Mouse (Mus musculus) forebrain, embryonic 14.5 days (tissue): ENCODE results near the gene Sox5. TPM values are rescaled to one million over a fixed set of nuclear protein-coding genes. Genes with fewer than 3 reads are reported as not detected.

Source experiments
- ATAC-seq: fragments of 200-750 bp; cut with Nextera tagmentation; 2 replicates; pipeline ENCODE4 v1.8.0; 2017; ENCODE audit warnings: mild to moderate bottlenecking, moderate library complexity
- DNase-seq: peaks from one replicate; pipeline ENCODE4 v3.0.0-alpha.2; 2015; ENCODE audit warnings: low spot score
- H3K27ac ChIP-seq: fragments of 300-500 bp; sonication (generic); 2 replicates; pipeline ENCODE4 v1.5.1; 2014; ENCODE audit warnings: low read depth, mild to moderate bottlenecking, control low read depth, low read length, moderate library complexity
- H3K27me3 ChIP-seq: fragments of 300-500 bp; sonication (generic); replicated peaks from 2 replicates; pipeline ENCODE4 v1.6.1; 2014; ENCODE audit warnings: low read length, control low read depth, mixed read lengths; ENCODE audit not compliant: control insufficient read depth, insufficient read depth
- H3K36me3 ChIP-seq: fragments of 300-500 bp; sonication (generic); 2 replicates; pipeline ENCODE4 v1.6.1; 2014; ENCODE audit warnings: low read length, control low read depth; ENCODE audit not compliant: control insufficient read depth, insufficient read depth
- H3K4me1 ChIP-seq: fragments of 300-500 bp; sonication (generic); 2 replicates; pipeline ENCODE4 v1.6.1; 2014; ENCODE audit warnings: antibody characterized with exemption, low read length, control low read depth; ENCODE audit not compliant: control insufficient read depth, insufficient read depth
- H3K4me2 ChIP-seq: fragments of 300-500 bp; sonication (generic); 2 replicates; pipeline ENCODE4 v1.6.1; 2014; ENCODE audit warnings: mild to moderate bottlenecking, control low read depth, low read length
- H3K4me3 ChIP-seq: fragments of 300-500 bp; sonication (generic); 2 replicates; pipeline ENCODE4 v1.5.1; 2014; ENCODE audit warnings: low read depth, low read length, control low read depth
- H3K9ac ChIP-seq: fragments of 300-500 bp; sonication (generic); 2 replicates; pipeline ENCODE4 v1.6.1; 2014; ENCODE audit warnings: mild to moderate bottlenecking, low read length, control low read depth, moderate library complexity
- H3K9me3 ChIP-seq: fragments of 300-500 bp; sonication (generic); replicated peaks from 2 replicates; pipeline ENCODE4 v1.6.1; 2016; ENCODE audit warnings: low read length, control low read depth, mixed read lengths; ENCODE audit not compliant: control insufficient read depth
- WGBS: fragments of 180-500 bp; shearing (Covaris S2); extraction: QIAGEN DNeasy Blood & Tissue Kit; methylation state at CpG from one replicate; pipeline ENCODE4 v1.1.7; 2014; 5-methylcytosine and 5-hydroxymethylcytosine counted together
- polyA plus RNA-seq: library from polyadenylated mRNA; unstranded; fragments of >200 nt; fragmentation: Nextera tagmentation; extraction: Ambion mirVana; gene quantifications from 2 replicates; pipeline ENCODE4 v1.2.1, GENCODE M21; 2014

Sox5 gene
- polyA plus RNA-seq, 1 experiment from 2014 or later: 115 TPM

GRCm38 (mm10) chr6:143826786-143827185, 955.0 kb downstream of the Sox5 start:
- H3K4me1 ChIP-seq: no peaks in the 10 kb centered on the region
- no peak overlapping the region for H3K4me3 ChIP-seq
- DNase-seq: no peak
- no peak for ATAC-seq
- H3K9me3 ChIP-seq: no peaks in the 10 kb centered on the region
- 0 out of 2 replicates have a peak, but pooled peaks cover 2% of the 10 kb centered on the region for H3K36me3 ChIP-seq
- H3K4me2 ChIP-seq: no peak overlapping the region
- no peaks in the 10 kb centered on the region for H3K27me3 ChIP-seq
- 86% methylated on average over 5 of the region's 5 CpGs for WGBS
- H3K27ac ChIP-seq: no peak overlapping the region
- no peak overlapping the region for H3K9ac ChIP-seq

- no peaks in the 10 kb centered on the region for H3K36me3 ChIP-seq
- H3K27me3 ChIP-seq: no peaks in the 10 kb centered on the region
- ATAC-seq: no peak
- no peak overlapping the region for H3K9ac ChIP-seq
- no peak overlapping the region for H3K4me3 ChIP-seq
- no peak for DNase-seq
- WGBS: 94% methylated on average over 5 of the region's 5 CpGs
- H3K4me1 ChIP-seq: no peaks in the 10 kb centered on the region
- H3K9me3 ChIP-seq: no peaks in the 10 kb centered on the region
- H3K4me2 ChIP-seq: no peak overlapping the region
- H3K27ac ChIP-seq: no peak overlapping the region
These were observed 955.8 kb downstream of the Sox5 start for GRCm38 (mm10) chr6:143825966-143826365.

GRCm38 (mm10) chr6:143825086-143825485, 956.7 kb downstream of the Sox5 start:
- Histone ChIP-seq H3K4me3 (no peak overlapping the region), H3K36me3 (no peaks in the 10 kb centered on the region), H3K27me3 (no peaks in the 10 kb centered on the region), H3K4me2 (no peak overlapping the region), H3K9ac (no peak overlapping the region), H3K27ac (no peak overlapping the region), H3K9me3 (no peaks in the 10 kb centered on the region), H3K4me1 (no peaks in the 10 kb centered on the region)
- no peak for DNase-seq
- no peak for ATAC-seq
- 76% methylated on average over 6 of the region's 6 CpGs for WGBS

GRCm38 (mm10) chr6:143788446-143788845, 993.3 kb downstream of the Sox5 start:
- no peak overlapping the region for H3K4me2 ChIP-seq
- no peak for ATAC-seq
- no peak overlapping the region for H3K27ac ChIP-seq
- H3K36me3 ChIP-seq: no peaks in the 10 kb centered on the region
- H3K4me3 ChIP-seq: no peak overlapping the region
- H3K9me3 ChIP-seq: no peaks in the 10 kb centered on the region
- 97% methylated on average over 2 of the region's 2 CpGs for WGBS
- DNase-seq: no peak
- no peaks in the 10 kb centered on the region for H3K4me1 ChIP-seq
- H3K27me3 ChIP-seq: no peaks in the 10 kb centered on the region
- H3K9ac ChIP-seq: no peak overlapping the region

GRCm38 (mm10) chr6:143787360-143787759, 994.4 kb downstream of the Sox5 start:
- 89% methylated on average over 5 of the region's 5 CpGs for WGBS
- no peak for ATAC-seq

GRCm38 (mm10) chr6:143785685-143786084, 996.1 kb downstream of the Sox5 start:
- Histone ChIP-seq H3K4me2 (no peak overlapping the region), H3K9me3 (no peaks in the 10 kb centered on the region), H3K4me3 (no peak overlapping the region), H3K4me1 (no peaks in the 10 kb centered on the region), H3K27me3 (no peaks in the 10 kb centered on the region), H3K27ac (no peak overlapping the region), H3K36me3 (no peaks in the 10 kb centered on the region), H3K9ac (no peak overlapping the region)
- ATAC-seq (no peak), DNase-seq (no peak)
- WGBS: 86% methylated on average over 4 of the region's 4 CpGs

More at GRCm38 (mm10) chr6:143787360-143787759, 994.4 kb downstream of the Sox5 start:
- no peak overlapping the region for H3K4me3 ChIP-seq
- H3K9ac ChIP-seq: no peak overlapping the region
- no peaks in the 10 kb centered on the region for H3K27me3 ChIP-seq
- H3K27ac ChIP-seq: no peak overlapping the region
- no peaks in the 10 kb centered on the region for H3K4me1 ChIP-seq
- no peaks in the 10 kb centered on the region for H3K9me3 ChIP-seq
- H3K4me2 ChIP-seq: no peak overlapping the region
- DNase-seq: no peak
- no peaks in the 10 kb centered on the region for H3K36me3 ChIP-seq
